Mouse (Mus musculus) heart, adult 2 months (tissue): Measurements from ENCODE around the gene Krtcap2.

Experiments used
- EP300 ChIP-seq: fragments of 200-500 bp; IDR thresholded peaks from 2 replicates; pipeline ENCODE4 v1.6.1; 2011; ENCODE audit warnings: low read depth, low read length, control low read depth; ENCODE audit not compliant: insufficient read depth
- POLR2A ChIP-seq: fragments of 200-500 bp; IDR thresholded peaks from 2 replicates; pipeline ENCODE4 v1.6.1; 2011; ENCODE audit warnings: mild to moderate bottlenecking, low read depth, low read length, control low read depth; ENCODE audit not compliant: insufficient read depth

DNA sequence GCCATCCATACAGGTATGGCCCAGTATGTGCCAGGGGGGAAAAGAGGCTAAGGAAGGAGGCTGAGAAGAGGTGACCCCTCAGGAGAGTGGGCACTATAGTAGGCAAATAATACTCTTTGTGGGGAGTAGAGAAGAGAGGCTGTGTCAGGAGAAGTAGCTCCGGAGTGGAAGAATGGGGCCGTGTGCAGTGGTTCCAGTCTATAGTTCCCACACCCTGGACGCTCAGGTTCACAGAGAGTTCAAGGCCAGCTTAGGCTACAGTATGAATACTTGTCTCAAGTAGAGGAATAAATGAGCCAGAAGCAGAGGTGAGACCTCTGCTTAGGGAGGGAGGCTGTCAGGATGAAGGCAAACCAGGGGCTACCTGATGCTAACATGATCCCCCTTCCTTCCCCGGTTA lies 16.5 kb upstream of the Krtcap2 start:
- TF ChIP-seq EP300 (no peak), POLR2A (no peak)
